Mouse (Mus musculus): ENCODE data around the gene Sult6b2. TPM values are rescaled to one million over a fixed set of nuclear protein-coding genes. Genes with fewer than 3 reads are reported as not detected.

The Sult6b2 gene
- polyA plus RNA-seq, 1 experiment from 2014 or later = not detected

GRCm38 (mm10) chr6:142831706-142832105 lies 27.4 kb upstream of the Sult6b2 start:
- ATAC-seq (ENCODE audit: insufficient number of reproducible peaks, insufficient read depth, low FRiP score, low TSS enrichment) = no peak
- Histone ChIP-seq H3K9me3 (no peaks in the 10 kb centered on the region), H3K27ac (no peak overlapping the region), H3K4me1 (no peaks in the 10 kb centered on the region), H3K4me2 (replicated peaks) (no peak overlapping the region), H3K4me3 (no peak overlapping the region), H3K9ac (no peak overlapping the region), H3K27me3 (no peaks in the 10 kb centered on the region), H3K36me3 (no peaks in the 10 kb centered on the region)
- 80% methylated on average over 3 of the region's 3 CpGs for WGBS

- no peaks in the 10 kb centered on the region for H3K27me3 ChIP-seq
- ATAC-seq (ENCODE audit: insufficient number of reproducible peaks, insufficient read depth, low FRiP score, low TSS enrichment) = no peak
Measured at GRCm38 (mm10) chr6:142831243-142831642, 26.9 kb upstream of the Sult6b2 start.

GRCm38 (mm10) chr6:142830221-142830620 lies 25.9 kb upstream of the Sult6b2 start:
- H3K9me3 ChIP-seq = no peaks in the 10 kb centered on the region
- no peak for ATAC-seq (ENCODE audit: insufficient number of reproducible peaks, insufficient read depth, low FRiP score, low TSS enrichment)
- WGBS = 90% methylated on average over 3 of the region's 3 CpGs

More at GRCm38 (mm10) chr6:142831243-142831642, 26.9 kb upstream of the Sult6b2 start:
- Histone ChIP-seq H3K27ac (no peak overlapping the region), H3K9me3 (no peaks in the 10 kb centered on the region), H3K36me3 (no peaks in the 10 kb centered on the region), H3K9ac (no peak overlapping the region), H3K4me2 (replicated peaks) (no peak overlapping the region), H3K4me3 (no peak overlapping the region), H3K4me1 (no peaks in the 10 kb centered on the region)
- 55% methylated on average over 8 of the region's 8 CpGs for WGBS

GRCm38 (mm10) chr6:142825449-142825848 lies 21.1 kb upstream of the Sult6b2 start:
- Histone ChIP-seq H3K27ac (no peak overlapping the region), H3K4me3 (no peak overlapping the region), H3K4me2 (replicated peaks) (no peak overlapping the region), H3K36me3 (no peaks in the 10 kb centered on the region), H3K9me3 (no peaks in the 10 kb centered on the region), H3K27me3 (no peaks in the 10 kb centered on the region), H3K4me1 (no peaks in the 10 kb centered on the region), H3K9ac (no peak overlapping the region)
- WGBS = 87% methylated on average over 5 of the region's 5 CpGs
- ATAC-seq (ENCODE audit: insufficient number of reproducible peaks, insufficient read depth, low FRiP score, low TSS enrichment) = no peak

More at GRCm38 (mm10) chr6:142830221-142830620, 25.9 kb upstream of the Sult6b2 start:
- H3K4me3 ChIP-seq = no peak overlapping the region
- H3K36me3 ChIP-seq = no peaks in the 10 kb centered on the region
- H3K4me1 ChIP-seq = no peaks in the 10 kb centered on the region
- no peaks in the 10 kb centered on the region for H3K27me3 ChIP-seq
- no peak overlapping the region for H3K9ac ChIP-seq
- no peak overlapping the region for H3K27ac ChIP-seq
- no peak overlapping the region for H3K4me2 ChIP-seq (replicated peaks)

GRCm38 (mm10) chr6:142823008-142823787 lies 18.9 kb upstream of the Sult6b2 start:
- Histone ChIP-seq H3K9ac (no peak overlapping the region), H3K4me2 (replicated peaks) (no peak overlapping the region), H3K36me3 (no peaks in the 10 kb centered on the region), H3K27me3 (no peaks in the 10 kb centered on the region), H3K4me1 (no peaks in the 10 kb centered on the region), H3K27ac (no peak overlapping the region), H3K9me3 (no peaks in the 10 kb centered on the region), H3K4me3 (no peak overlapping the region)
- ATAC-seq (ENCODE audit: insufficient number of reproducible peaks, insufficient read depth, low FRiP score, low TSS enrichment) = no peak
- WGBS = 83% methylated on average over 5 of the region's 5 CpGs

- no peaks in the 10 kb centered on the region for H3K36me3 ChIP-seq
- WGBS = 94% methylated on average over 10 of the region's 10 CpGs
- no peak overlapping the region for H3K27ac ChIP-seq
- no peak; the same call in 1 of the 2 replicates for ATAC-seq (ENCODE audit: insufficient number of reproducible peaks, insufficient read depth, low FRiP score, low TSS enrichment)
- no peak overlapping the region for H3K4me2 ChIP-seq (replicated peaks)
- no peaks in the 10 kb centered on the region for H3K4me1 ChIP-seq
- H3K9ac ChIP-seq = no peak overlapping the region
- H3K4me3 ChIP-seq = no peak overlapping the region
- H3K27me3 ChIP-seq = no peaks in the 10 kb centered on the region
- H3K9me3 ChIP-seq = no peaks in the 10 kb centered on the region
Measured at GRCm38 (mm10) chr6:142818306-142818705, 14.0 kb upstream of the Sult6b2 start.

GRCm38 (mm10) chr6:142815513-142815912 lies 11.2 kb upstream of the Sult6b2 start:
- Histone ChIP-seq H3K36me3 (no peaks in the 10 kb centered on the region), H3K4me1 (no peaks in the 10 kb centered on the region), H3K9me3 (no peaks in the 10 kb centered on the region), H3K9ac (no peak overlapping the region), H3K4me2 (replicated peaks) (no peak overlapping the region), H3K4me3 (no peak overlapping the region), H3K27me3 (0 out of 2 replicates have a peak, but pooled peaks cover 3% of the 10 kb centered on the region), H3K27ac (no peak overlapping the region)
- 80% methylated on average over 3 of the region's 3 CpGs for WGBS
- ATAC-seq (ENCODE audit: insufficient number of reproducible peaks, insufficient read depth, low FRiP score, low TSS enrichment) = no peak

GRCm38 (mm10) chr6:142814495-142814921 lies 10.2 kb upstream of the Sult6b2 start:
- peak overlapping the region; percentile 31 for H3K4me3 ChIP-seq

GRCm38 (mm10) chr6:142814011-142814410 lies 9.7 kb upstream of the Sult6b2 start:
- H3K4me1 ChIP-seq = no peaks in the 10 kb centered on the region
- peak overlapping the region; percentile 12; the same call in 1 of the 2 replicates for H3K9ac ChIP-seq
- H3K36me3 ChIP-seq = no peaks in the 10 kb centered on the region
- H3K27me3 ChIP-seq = 0 out of 2 replicates have a peak, but pooled peaks cover 3% of the 10 kb centered on the region
- H3K4me3 ChIP-seq = no peak overlapping the region
- WGBS = 63% methylated on average over 10 of the region's 10 CpGs
- no peak for ATAC-seq (ENCODE audit: insufficient number of reproducible peaks, insufficient read depth, low FRiP score, low TSS enrichment)
- no peak overlapping the region for H3K27ac ChIP-seq
- H3K4me2 ChIP-seq (replicated peaks) = peak overlapping the region; percentile 53
- no peaks in the 10 kb centered on the region for H3K9me3 ChIP-seq

More at GRCm38 (mm10) chr6:142814495-142814921, 10.2 kb upstream of the Sult6b2 start:
- peak overlapping the region; percentile 53 for H3K4me2 ChIP-seq (replicated peaks)
- no peaks in the 10 kb centered on the region for H3K36me3 ChIP-seq
- no peak; the same call in 1 of the 2 replicates for ATAC-seq (ENCODE audit: insufficient number of reproducible peaks, insufficient read depth, low FRiP score, low TSS enrichment)
- H3K27me3 ChIP-seq = 0 out of 2 replicates have a peak, but pooled peaks cover 3% of the 10 kb centered on the region
- WGBS = 4% methylated on average over 15 of the region's 15 CpGs
- no peaks in the 10 kb centered on the region for H3K9me3 ChIP-seq
- no peaks in the 10 kb centered on the region for H3K4me1 ChIP-seq
- no peak overlapping the region for H3K27ac ChIP-seq
- peak overlapping the region; percentile 12; the same call in 1 of the 2 replicates for H3K9ac ChIP-seq

- Histone ChIP-seq H3K9me3 (no peaks in the 10 kb centered on the region), H3K27me3 (0 out of 2 replicates have a peak, but pooled peaks cover 3% of the 10 kb centered on the region), H3K4me1 (no peaks in the 10 kb centered on the region), H3K4me2 (replicated peaks) (no peak overlapping the region), H3K36me3 (no peaks in the 10 kb centered on the region), H3K9ac (no peak overlapping the region), H3K27ac (no peak overlapping the region), H3K4me3 (no peak overlapping the region)
- ATAC-seq (ENCODE audit: insufficient number of reproducible peaks, insufficient read depth, low FRiP score, low TSS enrichment) = no peak
- 67% methylated on average over 5 of the region's 5 CpGs for WGBS
Measured at GRCm38 (mm10) chr6:142812969-142813368, 8.7 kb upstream of the Sult6b2 start.

GRCm38 (mm10) chr6:142810239-142810638 lies 5.9 kb upstream of the Sult6b2 start:
- Histone ChIP-seq H3K4me1 (no peaks in the 10 kb centered on the region), H3K9ac (no peak overlapping the region), H3K36me3 (no peaks in the 10 kb centered on the region), H3K9me3 (no peaks in the 10 kb centered on the region), H3K4me2 (replicated peaks) (no peak overlapping the region), H3K27me3 (0 out of 2 replicates have a peak, but pooled peaks cover 3% of the 10 kb centered on the region), H3K4me3 (no peak overlapping the region), H3K27ac (no peak overlapping the region)
- no peak for ATAC-seq (ENCODE audit: insufficient number of reproducible peaks, insufficient read depth, low FRiP score, low TSS enrichment)
- WGBS = 66% methylated on average over 6 of the region's 6 CpGs

Data from embryonic facial prominence, embryonic 12.5 days (tissue).